Mouse (Mus musculus) embryonic facial prominence, embryonic 12.5 days (tissue): Measurements from ENCODE around the gene Pan2. TPM values are rescaled to one million over a fixed set of nuclear protein-coding genes. Genes with fewer than 3 reads are reported as not detected.
A peak's percentile ranks its signal among the peaks of the same experiment; 100 is the strongest.

Source experiments
- ATAC-seq: fragments of 200-750 bp; cut with Nextera tagmentation; 2 replicates; pipeline ENCODE4 v1.8.0; 2017; ENCODE audit not compliant: insufficient number of reproducible peaks, insufficient read depth, low FRiP score, low TSS enrichment
- H3K27ac ChIP-seq: fragments of 300-500 bp; sonication (generic); 2 replicates; pipeline ENCODE4 v1.5.1; 2016; ENCODE audit warnings: mild to moderate bottlenecking
- H3K27me3 ChIP-seq: fragments of 300-500 bp; sonication (generic); 2 replicates; pipeline ENCODE4 v1.6.1; 2016; ENCODE audit warnings: mild to moderate bottlenecking, moderate library complexity
- H3K36me3 ChIP-seq: fragments of 300-500 bp; sonication (generic); 2 replicates; pipeline ENCODE4 v1.6.1; 2016; ENCODE audit warnings: mild to moderate bottlenecking
- H3K4me1 ChIP-seq: fragments of 300-500 bp; sonication (generic); 2 replicates; pipeline ENCODE4 v1.6.1; 2016
- H3K4me2 ChIP-seq: fragments of 300-500 bp; sonication (generic); replicated peaks from 2 replicates; pipeline ENCODE4 v1.6.1; 2016; ENCODE audit warnings: mild to moderate bottlenecking, moderate library complexity
- H3K4me3 ChIP-seq: fragments of 300-500 bp; sonication (generic); 2 replicates; pipeline ENCODE4 v1.5.1; 2016; ENCODE audit warnings: mild to moderate bottlenecking
- H3K9ac ChIP-seq: fragments of 300-500 bp; sonication (generic); 2 replicates; pipeline ENCODE4 v1.6.1; 2016; ENCODE audit warnings: mild to moderate bottlenecking, moderate library complexity
- H3K9me3 ChIP-seq: fragments of 300-500 bp; sonication (generic); 2 replicates; pipeline ENCODE4 v1.6.1; 2016; ENCODE audit warnings: mild to moderate bottlenecking, moderate library complexity
- whole genome bisulfite sequencing: fragments of 180-500 bp; shearing (Covaris S2); methylation state at CpG from one replicate; pipeline ENCODE4 v1.1.7; 2016; 5-methylcytosine and 5-hydroxymethylcytosine counted together
- polyA plus RNA-seq: library from polyadenylated mRNA; unstranded; fragments of >200 nt; fragmentation: Nextera tagmentation; extraction: Ambion mirVana; gene quantifications from 2 replicates; pipeline ENCODE4 v1.2.1, GENCODE M21; 2016

The Pan2 gene
- polyA plus RNA-seq, 1 experiment from 2014 or later = 38.3 TPM

GRCm38 (mm10) chr10:128369218-128369543, 66.0 kb downstream of the Pan2 start:
- H3K27me3 ChIP-seq = no peaks in the 10 kb centered on the region
- H3K9me3 ChIP-seq = no peaks in the 10 kb centered on the region
- peak overlapping the region; percentile 94 for H3K27ac ChIP-seq
- ATAC-seq = no peak
- peaks cover 16% of the 10 kb centered on the region; the same call in 1 of the 2 replicates for H3K36me3 ChIP-seq
- 4% methylated on average over 9 of the region's 9 CpGs for WGBS
- peaks cover 8% of the 10 kb centered on the region for H3K4me1 ChIP-seq
- peak overlapping the region; percentile 75 for H3K9ac ChIP-seq
- H3K4me3 ChIP-seq = peak overlapping the region; percentile 73
- peak overlapping the region; percentile 91 for H3K4me2 ChIP-seq

GRCm38 (mm10) chr10:128369599-128369998, 66.5 kb downstream of the Pan2 start:
- H3K9ac ChIP-seq = no peak overlapping the region
- H3K4me2 ChIP-seq = peak overlapping the region; percentile 91
- 79% methylated on average over 6 of the region's 6 CpGs for WGBS
- H3K27me3 ChIP-seq = no peaks in the 10 kb centered on the region
- ATAC-seq = no peak
- peak overlapping the region; percentile 94 for H3K27ac ChIP-seq
- H3K4me3 ChIP-seq = peak overlapping the region; percentile 73; the same call in 1 of the 2 replicates
- H3K36me3 ChIP-seq = peaks cover 12% of the 10 kb centered on the region; the same call in 1 of the 2 replicates
- H3K4me1 ChIP-seq = peaks cover 8% of the 10 kb centered on the region
- no peaks in the 10 kb centered on the region for H3K9me3 ChIP-seq

GRCm38 (mm10) chr10:128370021-128370420, 66.9 kb downstream of the Pan2 start:
- H3K27ac ChIP-seq = no peak overlapping the region

GRCm38 (mm10) chr10:128370601-128371000, 67.5 kb downstream of the Pan2 start:
- no peak overlapping the region for H3K9ac ChIP-seq
- H3K4me1 ChIP-seq = peaks cover 8% of the 10 kb centered on the region
- 61% methylated on average over 4 of the region's 4 CpGs for WGBS
- H3K9me3 ChIP-seq = no peaks in the 10 kb centered on the region
- no peak for ATAC-seq
- no peaks in the 10 kb centered on the region for H3K27me3 ChIP-seq
- H3K36me3 ChIP-seq = 0 out of 2 replicates have a peak, but pooled peaks cover 4% of the 10 kb centered on the region
- H3K4me3 ChIP-seq = no peak overlapping the region
- no peak overlapping the region for H3K4me2 ChIP-seq
- H3K27ac ChIP-seq = no peak overlapping the region

More at GRCm38 (mm10) chr10:128370021-128370420, 66.9 kb downstream of the Pan2 start:
- Histone ChIP-seq H3K4me3 (no peak overlapping the region), H3K9ac (no peak overlapping the region), H3K36me3 (peaks cover 9% of the 10 kb centered on the region; the same call in 1 of the 2 replicates), H3K27me3 (no peaks in the 10 kb centered on the region), H3K4me2 (no peak overlapping the region), H3K4me1 (peaks cover 8% of the 10 kb centered on the region), H3K9me3 (no peaks in the 10 kb centered on the region)
- WGBS = 68% methylated on average over 5 of the region's 6 CpGs
- no peak for ATAC-seq

Other genes with a start within 250 kb of the Pan2 start
- 541 and 578 TPM in 2 replicates for gene Ptges3, start 244.4 kb upstream of the Pan2 start, polyA plus RNA-seq
- gene Atp5b, start 220.1 kb upstream of the Pan2 start, polyA plus RNA-seq = 1,967 TPM in 2 replicates
- 9.0 and 9.1 TPM in 2 replicates for gene Baz2a, start 211.8 kb upstream of the Pan2 start, polyA plus RNA-seq
- 31.7 and 33.6 TPM in 2 replicates for gene Rbms2, start 123.0 kb upstream of the Pan2 start, polyA plus RNA-seq
- 1.1 and 2.7 TPM in 2 replicates for gene Gls2, start 108.9 kb upstream of the Pan2 start, polyA plus RNA-seq
- gene Spryd4, start 91.5 kb upstream of the Pan2 start, polyA plus RNA-seq = 31.1 TPM in 2 replicates
- 0.69 and 1.1 TPM in 2 replicates for gene Mip, start 77.5 kb upstream of the Pan2 start, polyA plus RNA-seq
- 80.9 and 81.5 TPM in 2 replicates for gene Timeless, start 71.3 kb upstream of the Pan2 start, polyA plus RNA-seq
- gene Apon, start 49.2 kb upstream of the Pan2 start, polyA plus RNA-seq = 0.37 and 0.90 TPM in 2 replicates
- gene Apof, start 34.7 kb upstream of the Pan2 start, polyA plus RNA-seq = not detected in 2 replicates
- 20.9 and 22.0 TPM in 2 replicates for gene Stat2, start 32.8 kb upstream of the Pan2 start, polyA plus RNA-seq
- not detected in 2 replicates for gene Il23a, start 4.6 kb upstream of the Pan2 start, polyA plus RNA-seq
- gene Cnpy2, start 19.1 kb downstream of the Pan2 start, polyA plus RNA-seq = 306 and 319 TPM in 2 replicates
- 191 TPM in 2 replicates for gene Cs, start 34.4 kb downstream of the Pan2 start, polyA plus RNA-seq
- 15.0 and 17.9 TPM in 2 replicates for gene Coq10a, start 65.7 kb downstream of the Pan2 start, polyA plus RNA-seq
- 14.8 and 15.4 TPM in 2 replicates for gene Ankrd52, start 73.8 kb downstream of the Pan2 start, polyA plus RNA-seq
- gene Slc39a5, start 97.9 kb downstream of the Pan2 start, polyA plus RNA-seq = 0.33 TPM in 1 of 2 replicates, not detected in the other
- gene Nabp2, start 108.2 kb downstream of the Pan2 start, polyA plus RNA-seq = 67.6 and 70.1 TPM in 2 replicates
- gene Rnf41, start 108.3 kb downstream of the Pan2 start, polyA plus RNA-seq = 44.5 and 50.5 TPM in 2 replicates
- 121 and 125 TPM in 2 replicates for gene Smarcc2, start 155.9 kb downstream of the Pan2 start, polyA plus RNA-seq
- gene Myl6, start 190.8 kb downstream of the Pan2 start, polyA plus RNA-seq = 877 and 907 TPM in 2 replicates
- gene Myl6b, start 195.3 kb downstream of the Pan2 start, polyA plus RNA-seq = 3.2 and 3.9 TPM in 2 replicates
- gene Esyt1, start 222.5 kb downstream of the Pan2 start, polyA plus RNA-seq = 29.2 and 30.7 TPM in 2 replicates
- gene Zc3h10, start 244.4 kb downstream of the Pan2 start, polyA plus RNA-seq = 18.8 and 19.4 TPM in 2 replicates
- 3,271 and 3,412 TPM in 2 replicates for gene Rpl41, start 246.0 kb downstream of the Pan2 start, polyA plus RNA-seq